Mouse (Mus musculus) midbrain, postnatal 0 days (tissue): ENCODE measurements around the gene Mlh3. TPM values are rescaled to one million over a fixed set of nuclear protein-coding genes. Genes with fewer than 3 reads are reported as not detected.
"Not testable (repeated sequence)": the region's sequence is repeated elsewhere in the genome, so short reads cannot be mapped to it uniquely, and the experiment has no call there.

Experiments used
- ATAC-seq: fragments of 200-750 bp; cut with Nextera tagmentation; 2 replicates; pipeline ENCODE4 v1.8.0; 2017; ENCODE audit warnings: moderate number of reproducible peaks, mild to moderate bottlenecking, moderate TSS enrichment, moderate library complexity; ENCODE audit not compliant: low FRiP score
- DNase-seq: peaks from one replicate; pipeline ENCODE4 v3.0.0-alpha.2; 2015; ENCODE audit warnings: low spot score
- H3K27ac ChIP-seq: fragments of 300-500 bp; sonication (generic); 2 replicates; pipeline ENCODE4 v1.5.1; 2014; ENCODE audit warnings: low read depth, mild to moderate bottlenecking, low read length, mixed read lengths
- H3K27me3 ChIP-seq: fragments of 300-500 bp; sonication (generic); 2 replicates; pipeline ENCODE4 v1.6.1; 2014; ENCODE audit warnings: low read length, control low read depth, mixed read lengths; ENCODE audit not compliant: insufficient read depth
- H3K36me3 ChIP-seq: fragments of 300-500 bp; sonication (generic); 2 replicates; pipeline ENCODE4 v1.6.1; 2014; ENCODE audit warnings: low read length, control low read depth, mixed read lengths; ENCODE audit not compliant: insufficient read depth
- H3K4me1 ChIP-seq: fragments of 300-500 bp; sonication (generic); 2 replicates; pipeline ENCODE4 v1.6.1; 2014; ENCODE audit warnings: mild to moderate bottlenecking, control low read depth, antibody characterized with exemption, low read length, mixed read lengths; ENCODE audit not compliant: insufficient read depth
- H3K4me2 ChIP-seq: fragments of 300-500 bp; sonication (generic); 2 replicates; pipeline ENCODE4 v1.6.1; 2014; ENCODE audit warnings: low read depth, mild to moderate bottlenecking, low read length, mixed read lengths; ENCODE audit not compliant: poor library complexity, severe bottlenecking
- H3K4me3 ChIP-seq: fragments of 300-500 bp; sonication (generic); 2 replicates; pipeline ENCODE4 v1.5.1; 2014; ENCODE audit warnings: low read depth, mild to moderate bottlenecking, low read length, moderate library complexity
- H3K9ac ChIP-seq: fragments of 300-500 bp; sonication (generic); replicated peaks from 2 replicates; pipeline ENCODE4 v1.6.1; 2014; ENCODE audit warnings: mild to moderate bottlenecking, low read length, moderate library complexity, mixed read lengths; ENCODE audit not compliant: poor library complexity, severe bottlenecking
- H3K9me3 ChIP-seq: fragments of 300-500 bp; sonication (generic); 2 replicates; pipeline ENCODE4 v1.6.1; 2016; ENCODE audit warnings: low read length, control low read depth
- CTCF ChIP-seq: IDR thresholded peaks from 2 replicates; pipeline ENCODE4 v1.5.1; 2016; ENCODE audit warnings: antibody characterized with exemption, mild to moderate bottlenecking
- WGBS: fragments of 180-500 bp; shearing (Covaris S2); extraction: QIAGEN DNeasy Blood & Tissue Kit; methylation state at CpG from one replicate; pipeline ENCODE4 v1.1.7; 2014; 5-methylcytosine and 5-hydroxymethylcytosine counted together
- polyA plus RNA-seq: library from polyadenylated mRNA; unstranded; fragments of >200 nt; fragmentation: Nextera tagmentation; extraction: Ambion mirVana; gene quantifications from 2 replicates; pipeline ENCODE4 v1.2.1, GENCODE M21; 2015
- total RNA-seq: library from RNA; depleted of rRNA; stranded (reverse); fragments of >200 nt; gene quantifications from 2 replicates; pipeline ENCODE4 v1.2.3, GENCODE M21; 2014

Mlh3 gene
- total and polyA plus RNA-seq, 2 experiments from 2014 or later = 5.0 to 7.2 TPM

DNA sequence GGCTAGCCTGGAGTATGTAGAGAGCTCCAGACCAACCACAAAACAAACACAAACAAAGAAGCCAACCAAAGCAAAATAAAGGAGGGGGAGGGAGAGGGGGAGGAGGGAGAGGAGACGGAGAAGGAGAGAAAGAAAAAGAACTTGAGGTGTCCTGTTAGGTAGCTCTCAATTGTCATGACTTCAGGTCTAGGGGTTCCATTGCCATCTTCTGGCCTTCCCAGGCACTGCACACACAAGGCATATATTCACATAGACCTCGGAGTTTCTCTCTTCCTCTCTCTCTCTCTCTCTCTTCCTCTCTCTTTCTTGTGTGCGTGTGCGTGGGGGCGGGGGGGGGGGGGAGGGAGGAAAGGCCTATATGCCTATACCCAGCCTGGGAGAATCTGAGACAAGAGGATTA, 16.5 kb upstream of the Mlh3 start:
- Histone ChIP-seq H3K4me1 (peaks cover 3% of the 10 kb centered on the region; the same call in 1 of the 2 replicates), H3K27me3 (no peaks in the 10 kb centered on the region), H3K4me3 (no peak overlapping the region), H3K9me3 (no peaks in the 10 kb centered on the region), H3K4me2 (no peak overlapping the region), H3K9ac (no peak overlapping the region), H3K36me3 (no peaks in the 10 kb centered on the region), H3K27ac (no peak overlapping the region)
- peak; percentile 76 for TF ChIP-seq CTCF
- no peak for ATAC-seq
- 22% methylated on average over 2 of the region's 5 CpGs for WGBS
- peak; percentile 42 for DNase-seq

DNA sequence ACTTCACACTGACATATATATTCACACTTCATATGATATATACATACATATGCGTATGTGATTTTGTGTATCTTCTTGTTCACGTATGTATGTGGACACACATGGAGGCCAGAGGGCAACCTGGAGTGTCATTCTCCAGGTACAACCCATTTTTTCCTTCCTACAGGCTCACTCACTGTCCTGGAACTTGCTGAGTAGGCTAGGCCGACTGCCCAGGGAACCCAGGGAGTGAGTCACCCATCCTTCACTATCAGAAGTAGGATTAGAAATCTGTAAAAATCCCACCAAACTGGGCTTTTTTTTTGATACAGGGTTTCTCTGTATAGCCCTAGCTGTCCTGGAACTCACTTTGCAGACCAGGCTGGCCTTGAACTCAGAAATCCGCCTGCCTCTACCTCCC, 14.6 kb upstream of the Mlh3 start:
- H3K4me2 ChIP-seq = no peak overlapping the region
- no peak overlapping the region for H3K9ac ChIP-seq
- no peak for ATAC-seq
- TF ChIP-seq CTCF = no peak
- no peaks in the 10 kb centered on the region for H3K27me3 ChIP-seq
- H3K4me1 ChIP-seq = peaks cover 3% of the 10 kb centered on the region; the same call in 1 of the 2 replicates
- no peaks in the 10 kb centered on the region for H3K36me3 ChIP-seq
- DNase-seq = no peak
- no peak overlapping the region for H3K27ac ChIP-seq
- H3K4me3 ChIP-seq = no peak overlapping the region
- WGBS = 96% methylated on average over 4 of the region's 4 CpGs
- no peaks in the 10 kb centered on the region for H3K9me3 ChIP-seq

DNA sequence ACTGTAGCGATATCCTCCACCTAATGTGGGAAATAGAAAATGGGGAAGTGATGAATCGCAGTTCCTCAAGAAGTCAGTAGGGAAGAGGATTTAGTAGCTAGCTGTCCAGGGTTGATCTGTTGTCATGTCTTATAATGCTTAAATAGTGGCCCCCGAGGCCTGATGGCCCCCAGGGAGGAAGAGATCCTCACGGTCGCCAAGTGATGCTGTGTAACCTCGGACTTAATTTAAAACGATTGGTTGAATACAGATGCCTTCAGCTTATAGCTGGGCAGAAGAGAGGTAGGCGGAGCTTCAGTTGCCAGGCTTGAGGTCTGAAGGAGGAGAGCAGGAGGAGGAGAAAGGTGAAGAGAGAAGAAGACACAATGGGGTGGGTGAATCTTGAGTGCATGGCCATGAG, 13.9 kb upstream of the Mlh3 start:
- peaks cover 4% of the 10 kb centered on the region for H3K4me1 ChIP-seq
- H3K9me3 ChIP-seq = no peaks in the 10 kb centered on the region
- 69% methylated on average over 8 of the region's 8 CpGs for WGBS
- H3K4me3 ChIP-seq = no peak overlapping the region
- no peak for TF ChIP-seq CTCF
- no peak overlapping the region for H3K4me2 ChIP-seq
- no peak for DNase-seq
- no peak overlapping the region for H3K9ac ChIP-seq
- no peaks in the 10 kb centered on the region for H3K36me3 ChIP-seq
- no peak overlapping the region for H3K27ac ChIP-seq
- no peaks in the 10 kb centered on the region for H3K27me3 ChIP-seq
- no peak for ATAC-seq

DNA sequence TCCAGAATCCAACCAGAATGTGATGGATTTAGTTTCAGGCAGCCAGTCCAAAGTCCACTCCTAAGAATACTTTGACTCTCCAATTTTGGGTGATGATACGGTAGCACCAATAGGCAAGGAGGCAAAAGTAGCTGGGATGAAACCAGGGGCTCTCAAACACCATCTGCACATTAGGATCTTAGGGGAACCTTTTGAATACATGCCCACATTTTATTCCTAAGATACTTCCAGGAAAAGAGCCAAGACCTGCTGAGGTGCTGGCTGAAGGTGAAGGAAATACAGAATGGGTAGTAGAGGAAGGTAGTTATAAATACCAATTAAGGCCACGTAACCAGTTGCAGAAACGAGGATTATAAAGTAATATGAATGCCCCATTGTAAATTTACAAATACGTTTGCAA, 11.4 kb upstream of the Mlh3 start:
- not testable (repeated sequence) for H3K27me3 ChIP-seq, H3K9me3 ChIP-seq, H3K36me3 ChIP-seq, ATAC-seq, H3K9ac ChIP-seq, H3K27ac ChIP-seq, H3K4me2 ChIP-seq, H3K4me3 ChIP-seq, H3K4me1 ChIP-seq, DNase-seq
- WGBS = 89% methylated on average over 1 of the region's 4 CpGs

DNA sequence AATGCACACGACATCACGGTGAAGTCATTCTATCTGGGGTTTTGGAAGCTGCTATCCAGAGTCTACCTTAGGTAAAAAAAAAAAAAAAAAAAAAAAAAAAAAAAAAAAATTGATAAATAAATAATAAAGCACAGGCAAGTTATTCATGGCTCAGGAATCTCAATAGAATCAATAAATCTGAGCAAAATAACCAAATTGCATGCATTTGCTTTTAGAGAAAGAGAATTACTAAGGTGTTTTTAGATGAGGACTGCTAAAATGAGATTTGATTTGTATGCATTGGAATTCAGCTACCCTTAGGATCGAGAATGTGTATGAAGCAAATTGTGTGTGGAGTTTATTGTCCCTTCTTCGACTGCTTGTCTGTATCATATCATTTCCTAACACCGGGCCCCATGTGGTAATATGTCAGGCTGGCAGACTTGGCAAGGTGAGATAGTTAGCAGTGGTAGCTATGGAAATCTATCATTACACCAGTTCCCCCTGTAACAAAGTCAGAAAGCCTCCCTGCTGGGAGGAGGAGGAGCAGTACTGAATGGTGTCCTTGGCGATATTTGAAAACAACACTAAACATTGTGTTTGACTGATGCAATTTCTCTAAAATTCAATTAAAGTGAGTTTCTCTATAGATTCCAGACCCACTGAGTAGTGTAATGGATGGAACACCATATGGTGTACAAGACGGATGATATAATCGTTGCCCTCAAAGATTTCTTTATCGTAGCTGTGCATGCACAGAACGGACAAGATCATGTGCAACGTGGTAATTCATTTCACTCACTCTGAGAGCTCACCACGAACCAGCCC, 10.6 kb upstream of the Mlh3 start:
- peak overlapping the region; percentile 59 for H3K4me3 ChIP-seq
- no peaks in the 10 kb centered on the region for H3K9me3 ChIP-seq
- peak overlapping the region; percentile 60 for H3K4me2 ChIP-seq
- H3K27me3 ChIP-seq = no peaks in the 10 kb centered on the region
- H3K36me3 ChIP-seq = no peaks in the 10 kb centered on the region
- TF ChIP-seq CTCF = no peak
- DNase-seq = peak; percentile 19
- no peak overlapping the region for H3K27ac ChIP-seq
- no peak for ATAC-seq
- no peak overlapping the region for H3K9ac ChIP-seq
- peaks cover 2% of the 10 kb centered on the region; the same call in 1 of the 2 replicates for H3K4me1 ChIP-seq
- 68% methylated on average over 12 of the region's 12 CpGs for WGBS

DNA sequence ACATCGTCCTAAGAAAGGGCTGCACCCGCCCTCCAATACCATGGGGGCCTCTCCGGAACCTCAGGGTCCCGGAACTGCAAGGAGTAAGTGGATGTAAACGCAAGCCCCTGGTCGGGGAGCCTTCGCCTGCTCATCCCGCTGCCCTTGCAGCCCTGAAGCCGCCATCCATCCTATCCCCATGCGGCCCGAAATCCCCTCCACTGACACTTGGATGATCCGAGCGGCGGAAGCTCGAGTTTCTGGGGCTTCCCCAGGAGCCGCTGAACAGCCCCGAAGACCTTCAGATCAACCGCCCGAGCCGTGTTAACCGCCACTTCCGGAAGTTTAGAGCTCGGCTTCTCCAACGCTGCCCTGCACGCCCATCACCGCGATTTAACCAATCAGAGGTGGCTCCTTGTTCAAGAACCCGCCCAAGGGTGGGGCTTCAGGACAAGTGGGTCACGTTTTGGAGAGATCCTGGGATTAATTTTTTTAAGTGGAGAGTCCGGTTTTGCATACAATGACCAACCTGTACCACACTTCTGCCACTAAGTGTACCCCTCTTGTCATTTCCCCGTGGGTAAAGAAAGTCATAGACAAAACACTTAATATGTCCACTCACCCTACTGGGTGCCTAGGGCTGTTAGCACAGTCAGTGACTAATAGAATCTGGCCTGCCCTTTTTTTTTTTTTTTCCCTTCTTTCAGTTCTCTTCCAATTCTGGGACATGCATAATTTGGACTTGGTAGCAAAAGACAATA, 9.9 kb upstream of the Mlh3 start:
- H3K4me3 ChIP-seq = peak overlapping the region; percentile 59
- H3K27ac ChIP-seq = peak overlapping the region; percentile 78
- H3K36me3 ChIP-seq = no peaks in the 10 kb centered on the region
- H3K9ac ChIP-seq = peak overlapping the region; percentile 62
- WGBS = under 1% methylated on average over 31 of the region's 31 CpGs
- ATAC-seq (peak; percentile 98), DNase-seq (peak; percentile 97)
- H3K27me3 ChIP-seq = no peaks in the 10 kb centered on the region
- peaks cover 2% of the 10 kb centered on the region; the same call in 1 of the 2 replicates for H3K4me1 ChIP-seq
- no peak for TF ChIP-seq CTCF
- H3K9me3 ChIP-seq = no peaks in the 10 kb centered on the region
- H3K4me2 ChIP-seq = peak overlapping the region; percentile 60
